Mouse (Mus musculus) liver, postnatal 0 days (tissue): Measurements from ENCODE around the gene Atad5.

Source experiments
- CTCF ChIP-seq: sonication (generic); IDR thresholded peaks from 2 replicates; pipeline ENCODE4 v1.5.1; 2016; ENCODE audit warnings: antibody characterized with exemption, low read depth
- EP300 ChIP-seq: IDR thresholded peaks from 2 replicates; pipeline ENCODE4 v1.6.1; 2016; ENCODE audit warnings: antibody characterized with exemption, low read depth, mild to moderate bottlenecking

DNA sequence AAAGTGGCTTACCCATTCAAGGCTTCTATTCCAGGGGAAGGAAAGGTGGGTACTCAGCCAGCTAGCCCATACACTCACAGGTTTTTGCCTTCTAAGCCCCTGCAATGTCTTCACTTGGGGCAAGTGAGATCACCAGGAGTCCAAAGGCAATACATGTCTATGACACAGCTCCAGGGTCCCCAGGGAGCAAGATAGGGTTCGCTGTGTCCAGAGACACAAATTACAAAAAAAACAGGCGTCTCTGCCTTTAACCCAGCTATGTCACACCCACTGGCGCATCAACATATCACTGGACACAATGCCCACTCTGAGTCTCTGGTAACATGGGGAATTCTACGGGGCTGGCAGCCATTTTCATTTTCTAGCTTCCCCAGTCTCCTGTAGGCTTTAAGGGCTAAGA lies 66.8 kb downstream of the Atad5 start:
- TF ChIP-seq CTCF (no peak), EP300 (no peak)
